Mouse (Mus musculus) urinary bladder, postnatal 4 days (tissue): Measurements from ENCODE around the gene Vmn2r8.
"Not testable (repeated sequence)": the region's sequence is repeated elsewhere in the genome, so short reads cannot be mapped to it uniquely, and the experiment has no call there.

Source experiments
- DNase-seq, 2 experiments: peaks; one replicate each; pipeline ENCODE4 v3.0.0; 2021 to 2022; ENCODE audit warnings: low spot score in 2 of 2

Vmn2r8 gene

DNA sequence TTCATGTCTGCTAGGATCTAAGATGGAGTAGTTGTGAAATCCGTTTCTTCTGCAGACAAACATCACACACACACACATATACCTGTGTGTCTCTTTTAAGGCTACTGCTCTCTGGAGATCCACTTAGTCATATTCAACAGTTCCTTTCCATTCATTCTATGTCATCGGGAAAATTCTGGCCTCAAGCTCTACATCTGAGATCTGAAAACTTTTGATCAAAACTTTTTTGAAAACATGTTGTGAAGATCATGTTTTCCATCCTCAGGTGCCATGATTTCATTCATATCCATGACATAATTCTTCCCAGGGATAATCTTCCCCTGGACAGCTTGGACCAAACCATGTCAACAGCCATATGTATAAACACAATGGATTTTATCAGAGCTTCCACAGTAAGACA, at the start of gene Vmn2r8:
TSS of gene Vmn2r8 (minus strand) at position 101 of the 400 bp plus-strand sequence.
- DNase-seq = not testable (repeated sequence)

DNA sequence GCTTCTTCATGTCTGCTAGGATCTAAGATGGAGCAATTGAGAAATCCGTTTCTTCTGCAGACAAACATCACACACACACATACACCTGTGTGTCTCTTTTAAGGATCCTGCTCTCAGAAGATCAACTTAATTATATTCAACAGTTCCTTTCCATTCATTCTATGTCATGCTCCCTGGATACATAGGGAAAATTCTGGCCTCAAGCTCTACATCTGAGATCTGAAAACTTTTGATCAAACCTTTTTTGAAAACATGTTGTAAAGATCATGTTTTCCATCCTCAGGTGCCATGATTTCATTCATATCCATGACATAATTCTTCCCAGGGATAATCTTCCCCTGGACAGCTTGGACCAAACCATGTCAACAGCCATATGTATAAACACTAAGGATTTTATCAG, 43.9 kb upstream of the Vmn2r8 start, which contains the start of gene Vmn2r9:
TSS of gene Vmn2r9 (minus strand) at position 101 of the 400 bp plus-strand sequence.
- DNase-seq = not testable (repeated sequence)

DNA sequence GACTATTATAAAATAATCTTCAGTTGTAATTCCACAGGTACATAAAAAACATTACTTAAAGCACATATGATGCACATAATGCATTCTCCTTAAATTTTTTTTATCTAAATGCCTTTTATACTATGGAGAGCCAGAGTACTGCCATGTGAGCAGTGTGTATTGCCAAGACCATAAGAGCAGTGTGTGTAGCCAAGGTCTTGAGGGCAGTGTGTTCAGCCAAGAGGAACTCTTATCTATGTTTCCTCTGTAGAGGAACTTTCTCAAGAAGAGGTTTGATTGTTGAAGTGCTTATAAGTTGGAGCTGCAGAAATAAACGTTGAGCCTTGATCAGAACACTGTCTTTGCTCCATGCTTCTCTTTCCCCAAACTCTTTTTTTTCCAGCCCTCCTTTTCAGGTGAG, 40.8 kb upstream of the Vmn2r8 start:
- DNase-seq = no peak

DNA sequence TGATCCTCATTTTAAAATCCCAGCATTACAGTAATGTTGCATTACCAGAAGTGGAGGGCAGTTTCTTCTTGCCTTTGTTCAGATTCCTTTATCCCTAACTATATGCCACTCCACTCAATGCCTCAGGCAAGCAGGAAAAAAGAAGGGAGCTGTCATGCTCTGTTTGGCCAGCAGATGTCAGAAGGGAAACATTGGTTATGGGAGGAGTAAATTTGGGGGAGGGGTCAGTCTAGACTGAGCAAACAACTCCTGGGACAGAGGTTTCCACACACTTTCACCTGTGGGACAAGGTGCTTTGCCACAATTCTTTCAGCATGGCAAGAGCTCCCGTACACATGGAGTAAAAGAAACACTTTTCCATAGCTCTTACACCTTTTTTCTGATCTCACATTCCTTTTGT, 27.5 kb upstream of the Vmn2r8 start:
- DNase-seq = no peak

DNA sequence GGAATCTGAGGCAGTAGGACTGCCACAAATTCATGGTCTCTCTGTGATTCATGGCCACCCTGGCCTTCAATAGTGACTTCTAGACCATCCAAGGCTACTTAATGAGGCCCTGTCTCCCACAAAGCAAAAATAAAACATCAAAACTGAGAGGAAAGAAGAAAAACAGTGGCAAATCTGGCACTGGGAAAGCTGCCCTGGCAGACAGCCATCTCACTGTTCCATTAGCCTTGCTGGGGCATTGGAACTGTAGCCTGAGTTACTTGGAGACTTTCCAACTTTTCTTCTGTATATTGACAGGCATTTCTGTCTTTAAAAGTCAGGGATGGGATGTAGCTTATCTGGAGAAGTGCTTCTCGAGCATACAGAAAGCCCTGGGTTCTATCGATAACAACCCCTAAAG, 14.6 kb upstream of the Vmn2r8 start:
- DNase-seq = peak; percentile 20 to 59

DNA sequence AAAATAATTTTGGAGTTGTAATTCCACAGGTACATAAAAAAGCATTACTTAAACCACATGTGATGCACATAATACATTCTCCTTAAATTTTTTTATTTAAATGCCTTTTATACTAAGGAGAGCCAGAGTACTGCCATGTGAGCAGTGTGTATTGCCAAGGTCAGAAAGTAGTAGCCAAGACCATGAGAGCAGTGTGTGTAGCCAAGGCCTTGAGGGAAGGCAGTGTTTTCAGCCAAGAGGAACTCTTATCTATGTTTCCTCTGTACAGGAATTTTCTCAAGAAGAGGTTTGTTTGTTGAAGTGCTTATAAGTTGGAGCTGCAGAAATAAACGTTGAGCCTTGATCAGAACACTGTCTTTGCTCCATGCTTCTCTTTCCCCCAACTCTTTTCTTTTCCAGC, 5.0 kb downstream of the Vmn2r8 start:
- DNase-seq = peak in 1 of 2 experiments; percentile 18

DNA sequence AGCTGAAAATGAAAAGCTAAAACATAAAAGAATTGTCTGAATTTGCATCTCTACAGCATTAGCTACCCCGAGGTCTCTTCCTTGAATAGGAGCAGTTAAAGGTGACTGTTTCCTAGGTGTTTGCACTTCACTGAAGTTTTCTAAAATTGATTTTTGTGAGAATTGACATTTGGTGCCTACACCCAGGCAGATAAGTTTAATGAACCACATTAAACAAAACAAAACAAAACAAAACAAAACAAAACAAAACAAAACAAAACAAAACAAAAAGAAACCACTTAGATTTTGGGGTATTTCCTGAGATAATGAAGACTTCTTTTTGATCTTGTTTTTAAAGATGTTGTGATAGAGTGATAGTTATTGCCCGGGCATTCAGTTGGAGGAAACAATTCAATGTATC, 13.4 kb downstream of the Vmn2r8 start, which contains the start of gene Tmed11:
TSS of gene Tmed11 (minus strand) at position 101 of the 400 bp plus-strand sequence.
- DNase-seq = not testable (repeated sequence)

DNA sequence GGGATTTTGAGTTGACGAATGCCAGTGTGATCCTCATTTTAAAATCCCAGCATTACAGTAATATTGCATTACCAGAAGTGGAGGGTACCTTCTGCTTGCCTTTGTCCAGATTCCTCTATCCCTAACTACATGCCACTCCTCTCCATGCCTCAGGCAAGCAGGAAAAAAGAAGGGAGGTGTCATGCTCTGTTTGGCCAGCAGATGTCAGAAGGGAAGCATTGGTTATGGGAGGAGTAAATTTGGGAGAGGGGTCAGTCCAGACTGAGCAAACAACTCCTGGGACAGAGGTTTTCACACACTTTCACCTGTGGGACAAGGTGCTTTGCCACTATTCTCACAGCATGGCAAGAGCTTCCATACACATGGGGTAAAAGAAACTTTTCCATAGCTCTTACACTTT, 18.3 kb downstream of the Vmn2r8 start:
- DNase-seq = peak in 1 of 2 experiments; percentile 61

DNA sequence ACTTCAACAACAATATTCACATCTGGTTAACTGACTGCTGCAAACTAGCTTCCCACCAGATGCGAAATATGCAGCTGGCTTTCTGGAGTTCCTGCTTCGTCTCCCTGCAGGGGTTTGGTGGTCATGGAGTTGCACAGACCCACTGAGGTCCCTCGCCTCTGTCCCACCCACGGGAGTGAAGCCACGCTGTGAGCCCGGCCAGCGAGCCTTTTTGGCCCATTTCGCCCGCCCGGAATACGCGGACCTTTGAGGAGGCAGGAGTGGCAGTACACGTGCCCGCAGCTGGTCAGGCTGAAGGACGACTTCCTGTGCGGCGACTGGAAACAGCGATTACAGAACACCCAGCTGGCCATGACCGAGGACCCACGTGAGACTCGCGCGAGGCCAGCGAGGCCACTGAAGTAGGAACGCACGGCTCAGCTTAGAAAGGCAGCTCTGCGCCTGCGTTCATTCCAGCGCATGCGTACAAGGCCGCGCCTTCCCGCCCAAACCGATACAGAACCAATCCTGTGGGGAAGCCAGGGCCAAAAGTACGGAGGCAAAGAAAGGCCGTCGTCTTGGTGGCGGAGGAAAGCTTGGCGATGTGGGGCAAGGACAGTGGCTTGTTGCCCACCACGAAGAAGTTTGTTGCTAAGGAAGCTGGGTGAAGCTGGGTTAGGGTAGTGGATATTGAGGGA, 33.9 kb downstream of the Vmn2r8 start, which contains the start of gene Rnf212:
TSS of gene Rnf212 (minus strand) at position 353 of the 677 bp plus-strand sequence.
- DNase-seq = peak in 1 of 2 experiments; percentile 60

DNA sequence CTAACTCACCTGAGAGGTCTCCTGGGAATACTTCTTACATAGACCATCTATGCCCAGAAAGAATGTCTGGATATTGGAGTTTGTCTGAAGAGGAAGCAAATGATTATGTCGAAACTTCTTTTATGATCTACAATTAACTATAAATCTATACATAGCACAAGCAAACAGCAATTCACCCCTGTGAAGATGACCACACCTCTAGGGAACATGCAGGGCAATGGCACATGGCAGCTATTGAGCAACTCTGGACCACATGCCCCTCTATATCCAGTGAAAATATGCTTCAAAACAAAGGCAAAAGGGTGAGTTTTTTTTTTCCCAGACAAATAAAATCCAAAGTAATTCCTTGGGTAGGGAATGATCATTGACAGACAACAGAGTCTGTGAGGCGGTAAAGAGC, 48.6 kb downstream of the Vmn2r8 start:
- no peak for DNase-seq

DNA sequence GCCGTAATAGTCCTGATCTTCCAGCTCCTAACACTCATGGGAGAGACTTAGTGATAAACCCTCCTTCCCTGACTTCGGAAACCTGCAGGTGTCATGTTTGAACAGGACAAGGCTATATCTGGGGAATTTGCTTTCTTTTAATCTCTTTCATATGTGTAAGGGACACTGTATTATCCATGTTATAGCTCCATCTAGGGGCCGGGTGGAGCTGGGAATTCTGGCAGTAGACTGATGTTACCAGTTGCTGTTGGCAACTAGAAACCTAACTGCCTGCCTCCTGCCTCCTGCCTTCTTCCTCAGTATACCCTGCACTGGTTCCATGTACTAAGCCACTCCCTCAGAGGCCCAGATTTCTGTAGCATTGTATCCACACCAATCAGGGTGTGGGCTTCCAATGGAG, 50.3 kb downstream of the Vmn2r8 start:
- DNase-seq = no peak

DNA sequence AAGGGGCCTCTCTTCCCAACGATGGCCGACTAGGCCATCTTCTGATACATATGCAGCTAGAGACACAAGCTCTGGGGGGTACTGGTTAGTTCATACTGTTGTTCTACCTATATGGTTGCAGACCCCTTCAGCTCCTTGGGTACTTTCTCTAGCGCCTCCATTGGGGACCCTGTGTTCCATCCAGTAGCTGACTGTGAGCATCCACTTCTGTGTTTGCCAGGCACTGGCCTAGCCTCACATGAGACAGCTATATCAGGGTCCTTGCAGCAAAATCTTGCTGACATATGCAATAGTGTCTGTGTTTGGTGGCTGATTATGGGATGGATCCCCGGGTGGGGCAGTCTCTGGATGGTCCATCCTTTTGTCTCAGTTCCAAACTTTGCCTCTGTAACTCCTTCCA, 57.4 kb downstream of the Vmn2r8 start:
- DNase-seq = not testable (repeated sequence)

DNA sequence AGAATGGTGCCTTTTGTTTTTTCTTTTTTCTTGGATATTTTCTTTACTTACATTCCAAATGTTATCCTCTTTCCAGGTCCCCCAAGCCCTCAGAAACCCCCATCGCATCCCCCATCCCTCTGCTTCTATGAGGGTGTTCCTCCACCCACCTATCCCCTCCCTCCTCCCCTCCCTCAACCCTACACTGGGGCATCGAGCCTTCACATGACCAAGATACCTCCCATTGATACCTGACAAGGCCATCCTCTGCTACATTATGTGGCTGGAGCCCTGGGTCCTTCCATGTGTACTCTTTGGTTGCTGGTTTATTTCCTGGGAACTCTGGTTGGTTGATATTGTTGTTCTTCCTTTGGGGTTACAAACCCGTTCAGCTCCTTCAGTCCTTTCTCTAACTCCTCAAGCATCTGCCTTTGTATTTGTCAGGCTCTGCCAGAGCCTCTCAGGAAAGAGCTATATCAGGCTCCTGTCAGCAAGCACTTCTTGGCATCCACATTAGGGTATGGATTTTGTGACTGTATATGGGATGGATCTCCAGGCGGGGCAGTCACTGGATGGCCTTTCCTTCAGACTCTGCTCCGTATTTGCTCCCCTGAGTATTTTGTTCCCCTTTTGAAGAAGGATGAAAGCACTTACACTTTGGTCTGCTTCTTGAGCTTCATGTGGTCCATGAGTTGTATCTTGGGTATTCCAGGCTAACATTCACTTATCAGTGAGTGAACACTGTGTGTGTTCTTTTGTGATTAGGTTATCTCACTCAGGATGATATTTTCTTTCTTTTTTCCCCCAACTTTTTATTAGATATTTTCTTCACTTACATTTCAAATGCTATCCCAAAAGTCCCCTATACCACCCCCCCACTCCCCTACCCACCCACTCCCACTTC, 58.1 kb downstream of the Vmn2r8 start:
- DNase-seq = no peak

DNA sequence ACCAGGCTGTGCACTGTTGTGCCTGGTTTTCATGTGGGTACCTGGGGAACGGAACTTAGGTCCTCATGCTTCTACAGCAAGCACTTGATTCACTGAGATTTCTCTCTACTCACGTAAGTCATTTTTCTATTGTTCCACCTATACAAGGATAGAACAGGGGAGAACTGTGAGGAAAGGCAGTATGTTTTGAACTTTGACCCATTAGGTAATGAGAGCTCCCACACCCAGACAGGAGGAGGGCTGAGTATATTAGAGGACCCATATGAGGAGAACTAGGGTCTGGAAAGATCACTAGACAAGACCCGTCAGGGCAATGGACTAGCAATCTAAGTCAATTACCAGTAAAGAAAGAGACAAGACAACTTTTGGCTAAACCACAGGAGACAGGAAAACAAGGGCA, 64.0 kb downstream of the Vmn2r8 start:
- DNase-seq = no peak

DNA sequence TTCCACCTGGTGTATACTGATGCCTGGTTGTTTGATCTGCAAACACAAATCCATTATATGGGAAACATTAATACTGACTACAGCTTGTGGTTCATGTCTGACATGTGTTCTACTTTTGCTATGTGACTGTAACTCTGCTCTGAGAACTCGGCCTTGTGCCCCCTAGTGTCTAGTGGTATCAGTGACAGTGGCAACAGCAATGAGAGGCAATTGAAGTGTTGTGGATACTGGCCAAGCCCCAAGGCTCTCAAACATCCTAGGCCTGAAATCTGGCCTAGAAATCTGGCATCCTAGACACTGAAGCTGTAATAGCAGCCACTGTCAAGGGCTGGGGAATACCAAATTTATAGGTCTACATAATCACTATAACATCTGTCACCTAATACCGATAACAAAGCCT, 64.8 kb downstream of the Vmn2r8 start:
- DNase-seq = no peak

DNA sequence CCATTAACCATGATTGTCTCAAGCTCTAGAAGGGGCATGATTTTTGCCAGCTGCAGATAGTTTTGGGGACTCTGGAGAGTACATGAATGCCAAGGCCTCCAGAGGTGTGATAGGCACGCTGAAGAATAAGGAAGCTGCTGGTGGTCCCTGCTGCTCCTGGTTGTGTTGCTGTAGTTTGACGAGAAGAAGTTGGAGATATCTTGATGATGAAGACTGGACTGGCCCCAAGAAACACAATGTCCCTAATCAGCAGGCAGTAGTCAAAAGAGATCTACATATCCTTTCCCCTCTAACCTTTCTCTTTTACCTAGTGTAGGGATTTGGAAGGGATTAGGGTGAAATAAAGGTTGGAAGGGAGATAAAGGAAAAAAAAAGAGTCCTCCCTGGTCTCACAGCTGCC, 66.1 kb downstream of the Vmn2r8 start:
- no peak for DNase-seq

DNA sequence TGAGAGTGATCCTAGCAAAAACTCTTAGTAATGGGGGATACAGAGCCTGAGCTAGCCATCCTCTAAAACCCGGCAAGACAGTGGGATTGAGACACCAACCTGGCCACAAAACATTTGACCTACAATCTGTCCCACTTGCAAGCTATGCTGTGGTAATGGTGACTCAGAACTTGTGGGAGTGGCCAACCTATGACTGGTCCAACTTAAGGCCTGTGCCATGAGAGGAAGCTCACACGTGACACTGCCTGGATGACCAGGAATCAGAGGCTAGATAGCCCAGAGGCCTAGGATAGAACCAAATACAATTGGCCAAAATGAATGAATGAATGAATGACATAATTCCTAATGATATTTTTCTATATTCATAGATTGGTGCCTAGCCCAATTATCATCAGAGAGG, 66.8 kb downstream of the Vmn2r8 start:
- DNase-seq = no peak
